Comparison of ENCODE assay signal across 8 mouse cellular contexts in genomic region chr17:24425905-24426304, GRCm38 (mm10). TPM values are rescaled to one million over a fixed set of nuclear protein-coding genes. Genes with fewer than 3 reads are reported as not detected.
DNase-seq lines count a peak whose midpoint lies in the region; ATAC-seq and TF ChIP-seq lines count a peak whose summit lies in the region.

No protein-coding gene starts in this region.

- H3K4me1 ChIP-seq in heart, embryonic 15.5 days (replicated peaks): peaks cover 29% of the 10 kb centered on the region
- peaks cover 57% of the 10 kb centered on the region for H3K4me1 ChIP-seq in E14TG2a.4 (replicated peaks; ENCODE audit: low read depth, low read length)
- H3K4me1 ChIP-seq in forebrain, embryonic 13.5 days: peaks cover 14% of the 10 kb centered on the region
- H3K4me1 ChIP-seq in liver, embryonic 13.5 days (replicated peaks): peaks cover 32% of the 10 kb centered on the region

- no peak overlapping the region for H3K9ac ChIP-seq in heart, embryonic 15.5 days
- no peak overlapping the region for H3K9ac ChIP-seq in forebrain, embryonic 13.5 days
- H3K9ac ChIP-seq in liver, embryonic 13.5 days: peak overlapping the region; percentile 92

- H3K9me3 ChIP-seq in heart, embryonic 15.5 days (replicated peaks): no peaks in the 10 kb centered on the region
- H3K9me3 ChIP-seq in E14TG2a.4 (ENCODE audit: low read length): no peaks in the 10 kb centered on the region
- no peaks in the 10 kb centered on the region for H3K9me3 ChIP-seq in forebrain, embryonic 13.5 days (replicated peaks)
- H3K9me3 ChIP-seq in liver, embryonic 13.5 days (replicated peaks): no peaks in the 10 kb centered on the region

- H3K4me3 ChIP-seq in heart, embryonic 15.5 days: peak overlapping the region; percentile 68
- H3K4me3 ChIP-seq in E14TG2a.4 (replicated peaks; ENCODE audit: low read length): peak overlapping the region; percentile 85; the same call in 1 of the 2 replicates
- peak overlapping the region; percentile 60; the same call in 1 of the 2 replicates for H3K4me3 ChIP-seq in forebrain, embryonic 13.5 days
- peak overlapping the region; percentile 81 for H3K4me3 ChIP-seq in liver, embryonic 13.5 days (replicated peaks)

- H3K27ac ChIP-seq in heart, embryonic 15.5 days: peak overlapping the region; percentile 96
- H3K27ac ChIP-seq in forebrain, embryonic 13.5 days: peak overlapping the region; percentile 91
- H3K27ac ChIP-seq in liver, embryonic 13.5 days: peak overlapping the region; percentile 95

- DNase-seq in heart, postnatal 10 days: no peak
- no peak for DNase-seq in liver, embryonic 13.5 days
- DNase-seq in adrenal gland, postnatal 4 days (ENCODE audit: low spot score in 2 of 2): no peak
- no peak for DNase-seq in thymus, postnatal 36 days
- no peak for DNase-seq in spleen, postnatal 4 days (ENCODE audit: low spot score in 2 of 2)

- H3K4me2 ChIP-seq in heart, embryonic 15.5 days: peak overlapping the region; percentile 72
- peak overlapping the region; percentile 70 for H3K4me2 ChIP-seq in forebrain, embryonic 13.5 days
- H3K4me2 ChIP-seq in liver, embryonic 13.5 days: peak overlapping the region; percentile 84

- WGBS in heart, embryonic 15.5 days: 84% methylated on average over 7 of the region's 7 CpGs
- WGBS in forebrain, embryonic 13.5 days: 93% methylated on average over 7 of the region's 7 CpGs
- WGBS in liver, embryonic 13.5 days (ENCODE audit: insufficient replicate concordance): 89% methylated on average over 7 of the region's 7 CpGs

- TF ChIP-seq CTCF in E14TG2a.4 (conservative IDR thresholded peaks at IDR 0.05; ENCODE audit: low read length): no peak

- peaks cover 42% of the 10 kb centered on the region for H3K36me3 ChIP-seq in heart, embryonic 15.5 days
- peaks cover 58% of the 10 kb centered on the region for H3K36me3 ChIP-seq in E14TG2a.4 (ENCODE audit: insufficient read depth, low read length)
- peaks cover 45% of the 10 kb centered on the region for H3K36me3 ChIP-seq in forebrain, embryonic 13.5 days (ENCODE audit: poor library complexity, severe bottlenecking)
- H3K36me3 ChIP-seq in liver, embryonic 13.5 days: peaks cover 59% of the 10 kb centered on the region

- intact Hi-C loops in heart, postnatal 10 days (cut with DNase I): no loop called here

- H3K27me3 ChIP-seq in heart, embryonic 15.5 days: no peaks in the 10 kb centered on the region
- H3K27me3 ChIP-seq in E14TG2a.4 (ENCODE audit: insufficient read depth, low read length): no peaks in the 10 kb centered on the region
- no peaks in the 10 kb centered on the region for H3K27me3 ChIP-seq in forebrain, embryonic 13.5 days
- H3K27me3 ChIP-seq in liver, embryonic 13.5 days: no peaks in the 10 kb centered on the region

- ATAC-seq in heart, embryonic 15.5 days (replicated peaks; ENCODE audit: insufficient number of reproducible peaks, insufficient read depth, low FRiP score, low read depth): no peak
- ATAC-seq in forebrain, embryonic 13.5 days: no peak
- no peak for ATAC-seq in liver, embryonic 13.5 days (ENCODE audit: low read depth)

RNA-seq across cellular contexts. Expression of gene Eci1, which starts 0.5 kb away (rescaled TPM):
- 245 and 301 TPM in 2 replicates for polyA plus RNA-seq in heart, embryonic 15.5 days (2015; fragmentation: Nextera tagmentation; extraction: Ambion mirVana)
- total RNA-seq in heart, postnatal 10 days (2021): 100 to 1,000 TPM; 412 to 459 TPM
- 59.6 and 62.5 TPM in 2 replicates for polyA plus RNA-seq in forebrain, embryonic 13.5 days (2015; fragmentation: Nextera tagmentation; extraction: Ambion mirVana)
- polyA plus RNA-seq in liver, embryonic 13.5 days (2015; fragmentation: Nextera tagmentation; extraction: Ambion mirVana): 94.4 and 95.3 TPM in 2 replicates
- total RNA-seq in adrenal gland, postnatal 4 days (2021): 100 to 1,000 TPM; 165 to 199 TPM

RNA-seq across cellular contexts. Expression of gene Rnps1, which starts 11.5 kb away (rescaled TPM):
- 186 and 210 TPM in 2 replicates for polyA plus RNA-seq in heart, embryonic 15.5 days (2015; fragmentation: Nextera tagmentation; extraction: Ambion mirVana)
- total RNA-seq in heart, postnatal 10 days (2021): 10 to 100 TPM; 94.7 to 97.3 TPM
- polyA plus RNA-seq in forebrain, embryonic 13.5 days (2015; fragmentation: Nextera tagmentation; extraction: Ambion mirVana): 367 and 402 TPM in 2 replicates
- polyA plus RNA-seq in liver, embryonic 13.5 days (2015; fragmentation: Nextera tagmentation; extraction: Ambion mirVana): 151 and 173 TPM in 2 replicates
- total RNA-seq in adrenal gland, postnatal 4 days (2021): 100 to 1,000 TPM; 122 to 133 TPM

RNA-seq across cellular contexts. Expression of gene Dnase1l2, which starts 17.0 kb away (rescaled TPM):
- polyA plus RNA-seq in heart, embryonic 15.5 days (2015; fragmentation: Nextera tagmentation; extraction: Ambion mirVana): 1.1 and 1.2 TPM in 2 replicates
- total RNA-seq in heart, postnatal 10 days (2021): 1 to 10 TPM; 1.0 to 1.6 TPM
- polyA plus RNA-seq in forebrain, embryonic 13.5 days (2015; fragmentation: Nextera tagmentation; extraction: Ambion mirVana): 4.4 and 4.7 TPM in 2 replicates
- polyA plus RNA-seq in liver, embryonic 13.5 days (2015; fragmentation: Nextera tagmentation; extraction: Ambion mirVana): 0.33 and 0.68 TPM in 2 replicates
- 1 to 10 TPM; 3.1 to 3.4 TPM for total RNA-seq in adrenal gland, postnatal 4 days (2021)

RNA-seq across cellular contexts. Expression of gene E4f1, which starts 44.2 kb away (rescaled TPM):
- polyA plus RNA-seq in heart, embryonic 15.5 days (2015; fragmentation: Nextera tagmentation; extraction: Ambion mirVana): 20.5 and 29.1 TPM in 2 replicates
- total RNA-seq in heart, postnatal 10 days (2021): 10 to 100 TPM; 15.6 to 15.9 TPM
- polyA plus RNA-seq in forebrain, embryonic 13.5 days (2015; fragmentation: Nextera tagmentation; extraction: Ambion mirVana): 38.8 and 39.8 TPM in 2 replicates
- polyA plus RNA-seq in liver, embryonic 13.5 days (2015; fragmentation: Nextera tagmentation; extraction: Ambion mirVana): 11.7 and 13.0 TPM in 2 replicates
- total RNA-seq in adrenal gland, postnatal 4 days (2021): 10 to 100 TPM; 31.8 to 35.1 TPM

RNA-seq across cellular contexts. Expression of gene Pgp, which starts 44.3 kb away (rescaled TPM):
- 60.5 and 63.0 TPM in 2 replicates for polyA plus RNA-seq in heart, embryonic 15.5 days (2015; fragmentation: Nextera tagmentation; extraction: Ambion mirVana)
- 10 to 100 TPM; 38.5 to 39.9 TPM for total RNA-seq in heart, postnatal 10 days (2021)
- polyA plus RNA-seq in forebrain, embryonic 13.5 days (2015; fragmentation: Nextera tagmentation; extraction: Ambion mirVana): 52.3 and 56.7 TPM in 2 replicates
- polyA plus RNA-seq in liver, embryonic 13.5 days (2015; fragmentation: Nextera tagmentation; extraction: Ambion mirVana): 84.0 and 86.7 TPM in 2 replicates
- 10 to 100 TPM; 44.6 to 46.4 TPM for total RNA-seq in adrenal gland, postnatal 4 days (2021)
